Mouse (Mus musculus) forebrain, embryonic 10.5 days (tissue): Measurements from ENCODE around the gene Polr2j. TPM values are rescaled to one million over a fixed set of nuclear protein-coding genes. Genes with fewer than 3 reads are reported as not detected.
A peak's percentile ranks its signal among the peaks of the same experiment; 100 is the strongest.
"Not testable (repeated sequence)": the region's sequence is repeated elsewhere in the genome, so short reads cannot be mapped to it uniquely, and the experiment has no call there.

Source experiments
- DNase-seq: peaks from one replicate; pipeline ENCODE4 v3.0.0-alpha.2; 2017; ENCODE audit warnings: low spot score; ENCODE audit errors: extremely low spot score
- H3K27ac ChIP-seq: fragments of 300-500 bp; sonication (generic); 2 replicates; pipeline ENCODE4 v1.5.1; 2016; ENCODE audit warnings: mild to moderate bottlenecking
- H3K27me3 ChIP-seq: fragments of 300-500 bp; sonication (generic); 2 replicates; pipeline ENCODE4 v1.6.1; 2016; ENCODE audit warnings: mild to moderate bottlenecking; ENCODE audit not compliant: poor library complexity, severe bottlenecking
- H3K36me3 ChIP-seq: fragments of 300-500 bp; sonication (generic); replicated peaks from 2 replicates; pipeline ENCODE4 v1.6.1; 2016; ENCODE audit warnings: mild to moderate bottlenecking, moderate library complexity
- H3K4me1 ChIP-seq: fragments of 300-500 bp; sonication (generic); 2 replicates; pipeline ENCODE4 v1.6.1; 2016
- H3K4me3 ChIP-seq: fragments of 300-500 bp; sonication (generic); 2 replicates; pipeline ENCODE4 v1.5.1; 2016; ENCODE audit warnings: mild to moderate bottlenecking, moderate library complexity
- H3K9me3 ChIP-seq: fragments of 300-500 bp; sonication (generic); 2 replicates; pipeline ENCODE4 v1.6.1; 2016; ENCODE audit warnings: mild to moderate bottlenecking, moderate library complexity
- WGBS: fragments of 180-500 bp; shearing (Covaris S2); methylation state at CpG from one replicate; pipeline ENCODE4 v1.1.7; 2016; 5-methylcytosine and 5-hydroxymethylcytosine counted together
- polyA plus RNA-seq: library from polyadenylated mRNA; unstranded; fragments of >200 nt; fragmentation: Nextera tagmentation; extraction: Ambion mirVana; gene quantifications from 2 replicates; pipeline ENCODE4 v1.2.1, GENCODE M21; 2016

Polr2j gene
- polyA plus RNA-seq, 1 experiment from 2014 or later, result 299 TPM

DNA sequence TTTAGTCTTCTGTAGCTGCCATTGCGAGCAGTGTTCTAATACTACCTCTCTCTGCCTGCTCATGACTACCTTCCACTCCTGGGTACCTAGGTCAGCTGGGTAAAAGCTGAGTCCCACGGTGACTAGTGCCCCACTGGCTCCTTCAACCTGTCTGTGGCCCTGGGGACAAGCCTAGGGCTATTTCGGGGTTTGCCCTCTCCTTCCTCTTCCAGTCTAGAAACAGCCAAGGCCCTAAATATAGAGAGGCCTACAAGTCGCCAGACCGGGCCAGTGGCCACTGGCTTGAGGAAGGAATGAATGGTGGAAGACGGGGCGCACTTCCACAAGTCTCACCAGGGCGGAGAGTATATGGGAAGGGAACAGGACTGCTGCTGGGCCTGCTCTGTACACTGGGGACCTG lies 30.1 kb upstream of the Polr2j start:
- H3K27me3 ChIP-seq, result peaks cover 45% of the 10 kb centered on the region
- H3K27ac ChIP-seq, result no peak overlapping the region
- 91% methylated on average over 8 of the region's 8 CpGs for WGBS
- H3K9me3 ChIP-seq, result no peaks in the 10 kb centered on the region
- no peaks in the 10 kb centered on the region for H3K36me3 ChIP-seq
- DNase-seq, result no peak
- peaks cover 42% of the 10 kb centered on the region for H3K4me1 ChIP-seq
- no peak overlapping the region for H3K4me3 ChIP-seq

DNA sequence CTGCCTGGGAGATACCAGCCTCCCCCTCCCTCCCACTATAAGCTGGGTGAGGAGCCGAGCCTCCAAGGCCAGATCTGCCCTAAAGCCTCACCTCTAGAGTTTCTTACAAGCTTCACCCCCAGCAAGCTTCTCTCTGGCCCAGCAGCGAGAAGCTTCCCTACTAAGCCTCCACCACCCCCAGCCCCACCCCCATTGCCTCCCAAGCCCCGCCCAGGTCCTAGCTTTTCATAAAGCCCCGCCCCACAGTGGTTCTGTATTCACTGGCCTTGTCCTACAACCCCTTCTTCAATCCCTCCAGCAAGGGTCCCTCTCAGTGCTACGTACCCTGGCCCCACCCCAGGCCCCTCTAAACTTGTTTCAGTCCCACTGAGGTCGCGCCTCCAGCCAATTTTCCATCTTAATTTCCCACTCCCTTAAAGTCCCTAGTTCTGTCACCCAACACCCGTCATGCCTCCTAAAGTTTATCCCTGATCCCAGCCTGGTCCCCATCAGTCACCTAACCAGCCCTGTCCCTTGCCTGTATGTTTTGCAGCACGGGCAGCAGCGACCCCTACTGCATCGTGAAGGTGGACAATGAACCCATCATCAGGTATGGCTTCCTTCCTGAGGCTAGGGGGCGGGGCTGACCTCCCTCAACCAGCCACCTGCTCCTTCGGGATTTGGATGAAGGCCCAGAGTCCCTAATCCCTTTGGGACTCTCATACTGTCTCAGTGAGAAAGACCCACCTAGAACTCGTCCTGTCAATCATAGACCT lies 27.4 kb upstream of the Polr2j start:
- Histone ChIP-seq H3K4me3 (no peak overlapping the region), H3K27me3 (peaks cover 47% of the 10 kb centered on the region), H3K9me3 (no peaks in the 10 kb centered on the region), H3K27ac (no peak overlapping the region), H3K36me3 (no peaks in the 10 kb centered on the region), H3K4me1 (peaks cover 34% of the 10 kb centered on the region)
- 13% methylated on average over 14 of the region's 14 CpGs for WGBS
- no peak for DNase-seq

DNA sequence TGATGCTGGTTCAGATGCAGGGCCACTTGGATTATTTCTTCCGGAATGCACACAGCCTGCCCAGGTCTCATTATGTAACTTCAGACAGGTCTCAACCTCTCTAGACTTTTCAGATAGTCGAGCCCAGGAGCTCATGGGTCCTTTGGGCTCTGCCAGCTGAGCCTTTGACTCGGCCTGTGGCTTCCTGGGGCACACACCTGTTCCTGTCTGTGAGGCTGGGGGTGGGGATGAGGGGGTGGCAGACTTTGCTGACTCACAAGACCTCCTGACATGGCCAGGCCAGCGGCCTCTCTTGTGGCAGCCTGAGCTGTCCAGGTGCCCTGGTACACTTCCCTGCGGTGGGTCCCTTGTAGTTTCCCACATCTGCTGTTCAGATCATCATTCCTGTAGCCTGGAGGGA lies 24.5 kb upstream of the Polr2j start:
- H3K27ac ChIP-seq, result no peak overlapping the region
- DNase-seq, result no peak
- H3K4me3 ChIP-seq, result no peak overlapping the region
- peaks cover 18% of the 10 kb centered on the region for H3K27me3 ChIP-seq
- H3K36me3 ChIP-seq, result no peaks in the 10 kb centered on the region
- peaks cover 3% of the 10 kb centered on the region; the same call in 1 of the 2 replicates for H3K9me3 ChIP-seq
- peaks cover 23% of the 10 kb centered on the region for H3K4me1 ChIP-seq
- WGBS, result 60% methylated on average over 5 of the region's 5 CpGs

DNA sequence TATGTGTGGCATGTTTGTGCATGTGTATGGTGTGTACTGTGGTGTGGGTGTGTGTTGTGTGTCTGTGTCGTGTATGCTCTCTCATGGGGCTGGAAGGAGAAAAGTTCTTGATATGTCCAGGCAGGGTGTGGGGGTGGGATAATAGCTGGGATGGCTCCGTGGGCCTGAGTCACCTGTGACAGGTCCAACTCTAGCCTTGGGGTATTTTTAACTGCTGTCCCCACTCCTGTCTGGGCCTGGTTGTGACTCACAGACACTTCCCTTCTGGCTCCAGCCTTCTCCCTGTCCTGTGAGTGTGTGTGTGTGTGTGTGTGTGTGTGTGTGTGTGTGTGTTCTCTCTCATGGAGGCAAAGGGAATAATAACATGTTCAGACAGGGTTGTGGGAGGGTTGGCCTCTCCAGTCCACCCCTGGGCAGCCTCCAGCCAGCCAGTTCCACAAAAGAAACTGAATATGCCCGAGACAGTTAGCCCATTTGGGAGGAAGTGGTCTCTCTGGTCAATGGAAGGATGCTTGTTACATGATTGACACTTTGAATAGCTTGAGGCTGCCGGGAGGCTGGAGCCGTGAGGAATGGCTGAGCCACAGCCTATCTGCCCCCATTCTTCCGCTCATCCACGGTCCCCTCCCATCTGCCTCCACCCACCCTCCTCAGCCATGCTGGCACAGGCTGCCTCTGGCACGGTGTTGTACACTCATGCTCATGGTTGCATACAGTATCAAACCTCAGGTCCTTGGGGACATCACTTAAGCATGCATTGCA lies 22.0 kb upstream of the Polr2j start:
- Histone ChIP-seq H3K27ac (no peak overlapping the region), H3K4me3 (no peak overlapping the region), H3K9me3 (peaks cover 3% of the 10 kb centered on the region; the same call in 1 of the 2 replicates), H3K4me1 (peaks cover 13% of the 10 kb centered on the region), H3K36me3 (no peaks in the 10 kb centered on the region), H3K27me3 (peaks cover 4% of the 10 kb centered on the region; the same call in 1 of the 2 replicates)
- 78% methylated on average over 8 of the region's 8 CpGs for WGBS
- no peak for DNase-seq

DNA sequence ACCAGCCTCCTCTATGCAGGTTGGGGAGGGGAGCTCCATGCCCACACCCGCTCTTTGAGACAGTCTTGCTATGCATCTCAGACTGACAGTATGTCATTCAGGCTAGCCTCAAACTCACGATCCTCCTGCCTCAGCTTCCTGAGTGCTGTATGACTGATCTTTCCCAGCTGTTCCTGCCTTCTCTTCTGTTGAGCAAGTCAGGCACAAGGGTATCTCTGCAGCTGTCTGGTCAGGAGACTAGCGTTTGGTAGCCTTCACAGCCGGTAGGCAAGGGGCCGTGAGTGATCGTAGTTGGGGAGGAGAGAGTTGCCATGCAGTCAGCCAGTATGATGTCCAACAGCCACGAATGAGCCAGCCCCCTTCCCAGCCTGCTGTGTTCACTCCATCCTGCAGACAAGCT lies 21.3 kb upstream of the Polr2j start:
- Histone ChIP-seq H3K4me3 (no peak overlapping the region), H3K36me3 (no peaks in the 10 kb centered on the region), H3K4me1 (peaks cover 13% of the 10 kb centered on the region), H3K27ac (no peak overlapping the region), H3K27me3 (peaks cover 4% of the 10 kb centered on the region; the same call in 1 of the 2 replicates), H3K9me3 (peaks cover 3% of the 10 kb centered on the region; the same call in 1 of the 2 replicates)
- no peak for DNase-seq
- 72% methylated on average over 7 of the region's 7 CpGs for WGBS

DNA sequence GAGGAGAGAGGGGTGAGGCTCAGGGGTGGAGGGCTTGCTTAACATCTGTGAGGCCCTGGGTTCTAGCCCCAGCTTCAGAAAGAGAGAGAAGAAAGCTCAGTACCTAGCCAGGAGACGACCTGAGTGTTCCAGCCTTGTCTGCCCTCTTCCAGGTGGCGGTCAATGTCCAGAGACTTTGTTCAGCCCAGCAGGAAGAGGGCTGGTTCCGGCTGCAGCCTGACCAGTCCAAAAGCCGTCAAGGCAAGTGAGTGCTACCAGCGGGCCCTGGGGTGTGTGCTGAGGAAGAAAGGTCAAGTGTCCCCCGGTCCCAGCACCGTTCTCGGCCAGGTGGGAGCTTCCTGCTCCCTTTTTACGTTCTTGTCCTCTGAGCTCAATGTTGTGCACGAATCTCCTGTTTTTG lies 17.9 kb upstream of the Polr2j start:
- no peak overlapping the region for H3K27ac ChIP-seq
- H3K36me3 ChIP-seq, result no peaks in the 10 kb centered on the region
- H3K4me1 ChIP-seq, result peaks cover 29% of the 10 kb centered on the region
- no peak for DNase-seq
- 86% methylated on average over 10 of the region's 10 CpGs for WGBS
- no peak overlapping the region for H3K4me3 ChIP-seq
- H3K9me3 ChIP-seq, result peaks cover 3% of the 10 kb centered on the region; the same call in 1 of the 2 replicates
- peaks cover 28% of the 10 kb centered on the region for H3K27me3 ChIP-seq

DNA sequence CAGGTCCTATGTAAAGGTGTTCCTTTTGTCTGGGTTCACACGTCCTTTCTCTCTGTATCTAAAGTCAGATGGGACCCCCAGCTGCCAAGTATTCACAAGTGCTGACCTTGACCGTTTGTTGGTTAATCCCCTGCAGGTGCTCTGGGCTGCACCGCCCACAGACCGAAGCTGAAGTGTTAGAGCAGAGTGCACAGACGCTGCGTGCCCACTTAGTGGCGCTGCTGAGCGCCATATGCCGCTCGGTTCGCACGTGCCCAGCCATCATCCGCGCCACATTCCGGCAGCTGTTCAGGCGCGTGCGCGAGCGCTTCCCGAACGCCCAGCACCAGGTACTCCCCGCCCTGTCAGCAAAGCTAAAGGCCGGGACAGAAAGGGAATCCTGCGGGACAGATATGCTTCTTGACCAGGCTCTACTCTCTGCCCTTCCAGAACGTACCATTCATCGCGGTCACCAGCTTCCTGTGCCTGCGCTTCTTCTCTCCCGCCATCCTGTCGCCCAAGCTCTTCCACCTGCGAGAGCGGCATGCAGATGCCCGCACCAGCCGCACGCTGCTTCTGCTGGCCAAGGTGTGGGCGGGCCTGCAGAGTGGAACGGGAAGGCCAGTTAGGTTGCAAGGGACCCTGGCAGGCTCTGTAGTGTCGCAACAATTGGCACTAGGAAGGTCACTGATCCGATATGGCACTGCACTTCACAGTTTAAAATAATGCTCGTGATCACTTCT lies 14.2 kb upstream of the Polr2j start:
- DNase-seq, result peak; percentile 79
- Histone ChIP-seq H3K36me3 (no peaks in the 10 kb centered on the region), H3K4me3 (peak overlapping the region; percentile 47), H3K27ac (peak overlapping the region; percentile 71), H3K27me3 (peaks cover 38% of the 10 kb centered on the region), H3K9me3 (peaks cover 6% of the 10 kb centered on the region; the same call in 1 of the 2 replicates), H3K4me1 (peaks cover 16% of the 10 kb centered on the region)
- 8% methylated on average over 41 of the region's 41 CpGs for WGBS

DNA sequence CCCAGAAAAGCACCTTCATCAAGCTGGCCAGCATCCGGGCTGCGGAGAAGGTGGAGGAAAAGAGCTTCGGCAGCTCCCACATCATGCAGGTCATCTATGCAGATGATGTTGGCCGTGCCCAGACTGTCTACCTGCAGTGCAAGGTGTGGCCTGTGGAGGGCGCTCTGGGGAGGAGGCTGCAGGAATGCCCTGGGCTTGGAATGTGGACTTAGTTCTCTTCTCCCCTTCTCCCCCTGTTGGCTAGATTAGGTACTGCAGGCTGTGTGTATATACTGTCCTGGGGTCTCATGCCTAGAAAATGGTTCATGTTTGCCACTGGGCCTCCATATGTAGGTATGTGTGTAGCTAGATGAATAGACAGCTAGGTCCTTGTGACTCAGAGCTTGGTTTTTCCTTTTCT lies 11.9 kb upstream of the Polr2j start:
- Histone ChIP-seq H3K27me3 (peaks cover 38% of the 10 kb centered on the region), H3K36me3 (no peaks in the 10 kb centered on the region), H3K27ac (no peak overlapping the region), H3K4me1 (peaks cover 16% of the 10 kb centered on the region), H3K4me3 (no peak overlapping the region), H3K9me3 (peaks cover 6% of the 10 kb centered on the region; the same call in 1 of the 2 replicates)
- no peak for DNase-seq
- 86% methylated on average over 5 of the region's 5 CpGs for WGBS

DNA sequence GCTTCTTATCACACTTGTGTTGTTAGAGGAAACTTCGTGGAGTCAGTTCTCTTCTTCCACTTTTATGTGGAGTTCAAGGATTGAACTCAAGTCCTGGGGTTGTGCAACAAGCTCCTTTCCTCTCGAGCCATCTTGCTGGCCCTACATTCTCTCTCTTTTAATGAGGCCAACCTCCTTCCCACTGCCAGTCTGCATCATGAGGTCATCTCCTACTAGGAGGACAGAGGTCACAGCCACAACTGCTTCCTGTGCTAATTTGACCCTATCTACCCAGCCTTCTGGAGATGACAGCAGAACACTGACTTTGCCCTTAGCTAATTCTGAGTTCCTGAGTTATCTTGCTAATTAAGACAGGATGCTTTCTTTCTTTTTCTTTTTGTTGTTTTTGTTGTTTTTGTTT lies 7.9 kb upstream of the Polr2j start:
- Histone ChIP-seq H3K9me3 (peaks cover 6% of the 10 kb centered on the region; the same call in 1 of the 2 replicates), H3K36me3 (no peaks in the 10 kb centered on the region), H3K27ac (no peak overlapping the region), H3K4me3 (no peak overlapping the region), H3K27me3 (peaks cover 10% of the 10 kb centered on the region), H3K4me1 (no peaks in the 10 kb centered on the region)
- WGBS, result 74% methylated on average over 2 of the region's 2 CpGs
- DNase-seq, result no peak

DNA sequence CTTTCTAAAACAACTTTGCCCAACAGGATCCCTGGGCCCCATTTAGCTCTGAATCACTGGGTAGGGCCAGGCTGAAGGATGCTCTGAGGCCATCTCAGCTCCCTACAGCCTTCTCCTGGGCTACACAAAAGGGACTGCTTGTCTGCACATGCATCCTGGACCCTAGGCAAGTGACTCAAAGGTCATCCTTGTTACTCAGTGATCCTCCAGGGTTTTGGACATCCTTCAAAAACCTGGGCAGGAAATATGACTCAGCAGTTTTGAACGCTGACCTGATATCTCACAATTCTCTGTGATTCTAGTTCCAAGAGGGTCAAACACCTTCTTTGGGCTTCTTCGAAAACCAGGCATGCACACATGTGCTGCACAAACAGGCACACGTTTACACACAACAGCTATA lies 7.4 kb upstream of the Polr2j start:
- no peak for DNase-seq
- Histone ChIP-seq H3K27me3 (peaks cover 5% of the 10 kb centered on the region), H3K36me3 (0 out of 2 replicates have a peak, but pooled peaks cover 3% of the 10 kb centered on the region), H3K4me3 (no peak overlapping the region), H3K9me3 (peaks cover 6% of the 10 kb centered on the region; the same call in 1 of the 2 replicates), H3K4me1 (no peaks in the 10 kb centered on the region), H3K27ac (no peak overlapping the region)
- 85% methylated on average over 3 of the region's 3 CpGs for WGBS

DNA sequence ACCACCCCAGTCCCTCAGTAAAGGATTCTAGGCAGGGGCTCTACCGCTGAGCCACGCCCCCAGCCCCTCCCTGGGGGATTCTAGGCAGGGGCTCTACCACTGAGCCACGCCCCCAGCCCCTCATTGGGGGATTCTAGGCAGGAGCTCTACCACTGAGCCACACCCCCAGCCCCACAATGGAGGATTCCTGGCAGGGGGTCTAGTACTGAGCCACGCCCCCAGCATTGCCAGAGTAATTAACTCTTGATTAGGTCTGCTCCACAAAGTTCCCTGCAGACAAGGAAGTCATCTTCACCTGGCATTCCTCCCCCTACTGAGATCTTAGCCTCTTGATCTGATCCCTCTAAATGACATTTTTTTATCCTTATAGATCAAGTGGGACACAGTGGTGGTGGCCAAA lies 2.9 kb upstream of the Polr2j start:
- DNase-seq, result not testable (repeated sequence)
- peaks cover 17% of the 10 kb centered on the region for H3K36me3 ChIP-seq

DNA sequence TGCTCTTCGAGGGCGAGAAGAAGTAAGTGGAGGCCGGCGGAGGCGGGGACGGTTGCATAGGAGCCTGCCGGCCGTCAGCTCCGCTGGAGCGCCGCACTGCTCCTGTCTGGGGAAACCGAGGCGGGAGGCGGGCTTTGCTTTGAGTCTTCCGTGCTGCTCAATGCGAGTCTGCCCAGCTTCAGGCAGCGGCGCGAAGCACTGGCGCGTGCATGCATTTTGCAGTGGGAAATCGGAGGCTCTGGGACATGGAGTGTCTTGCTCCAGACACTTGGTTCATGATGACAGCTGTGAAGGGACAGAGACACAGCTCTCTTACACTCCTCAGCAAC lies 317 bp downstream of the Polr2j start:
- H3K4me1 ChIP-seq, result peaks cover 30% of the 10 kb centered on the region

More for the DNA sequence above, 2.9 kb upstream of the Polr2j start:
- not testable (repeated sequence) for H3K27me3 ChIP-seq, H3K27ac ChIP-seq, H3K9me3 ChIP-seq, H3K4me3 ChIP-seq
- peaks cover 30% of the 10 kb centered on the region for H3K4me1 ChIP-seq
- 44% methylated on average over 4 of the region's 4 CpGs for WGBS

More for the DNA sequence above, 317 bp downstream of the Polr2j start:
- WGBS, result under 1% methylated on average over 22 of the region's 22 CpGs
- peak overlapping the region; percentile 94 for H3K27ac ChIP-seq
- no peak for DNase-seq
- peak overlapping the region; percentile 95 for H3K4me3 ChIP-seq
- no peaks in the 10 kb centered on the region for H3K27me3 ChIP-seq
- H3K9me3 ChIP-seq, result no peaks in the 10 kb centered on the region
- H3K36me3 ChIP-seq, result peaks cover 49% of the 10 kb centered on the region
